Mouse (Mus musculus) stomach, postnatal 0 days (tissue): ENCODE measurements at regions not wholly inside any gene's neighbourhood (a gene's known extent, or its start where the extent isn't known, plus 50 kb on each side); places are given as distances from the start of the nearest gene placed in this dataset.

Source experiments
- CTCF ChIP-seq: IDR thresholded peaks from 2 replicates; pipeline ENCODE4 v1.5.1; 2016; ENCODE audit warnings: antibody characterized with exemption, low read depth, mild to moderate bottlenecking, moderate library complexity
- EP300 ChIP-seq: optimal IDR thresholded peaks from 2 replicates; pipeline ENCODE3; 2016; ENCODE audit warnings: antibody characterized with exemption

GRCm38 (mm10) chr13:11375452-11375851 lies 731.3 kb downstream of the Ryr2 start:
- TF ChIP-seq CTCF (no peak), EP300 (no peak)
